Mouse (Mus musculus) E14TG2a.4 (cell line): ENCODE measurements at regions not wholly inside any gene's neighbourhood (a gene's known extent, or its start where the extent isn't known, plus 50 kb on each side); places are given as distances from the start of the nearest gene placed in this dataset.

Source experiments
- CTCF ChIP-seq: conservative IDR thresholded peaks from 2 replicates; pipeline ENCODE4 v1.5.1; 2014; ENCODE audit warnings: low read length
- NANOG ChIP-seq: IDR thresholded peaks from 2 replicates; pipeline ENCODE4 v1.6.1; 2014; ENCODE audit warnings: borderline replicate concordance, low read length, mixed read lengths
- POU5F1 ChIP-seq: IDR thresholded peaks from 2 replicates; pipeline ENCODE4 v1.6.1; 2014; ENCODE audit warnings: low read length, borderline replicate concordance

- TF ChIP-seq CTCF (no peak), POU5F1 (no peak), NANOG (no peak)
These were observed 161.7 kb upstream of the Slc22a22 start for GRCm38 (mm10) chr15:57639115-57639514.
